Mouse (Mus musculus): Measurements from ENCODE around the gene Stmn1. TPM values are rescaled to one million over a fixed set of nuclear protein-coding genes. Genes with fewer than 3 reads are reported as not detected.

Gene Stmn1
- total RNA-seq, 2 experiments from 2014 or later: 878 to 966 TPM

- no peak for ATAC-seq (replicated peaks; ENCODE audit: poor library complexity, severe bottlenecking)
Observed at GRCm38 (mm10) chr4:134457130-134457825, 10.8 kb upstream of the Stmn1 start.

DNA sequence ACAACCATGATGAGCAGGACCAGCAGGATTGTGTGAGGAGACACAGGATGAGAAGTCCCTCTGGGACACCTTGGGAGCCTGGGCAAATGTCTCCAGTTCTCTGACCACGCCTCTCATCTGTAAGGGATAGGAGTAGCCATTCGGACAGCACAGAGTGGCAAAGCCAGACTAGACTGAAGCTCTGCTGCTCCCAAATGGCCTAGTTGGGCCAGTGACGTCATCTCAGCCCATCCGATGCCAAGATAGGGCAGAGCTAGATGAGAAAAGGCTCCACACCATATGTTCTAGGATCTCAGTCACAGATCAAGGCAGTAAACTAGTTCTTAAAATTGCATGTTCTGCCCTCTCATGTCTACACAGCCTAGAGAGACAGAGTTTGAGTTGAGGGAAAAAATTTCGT lies 9.3 kb upstream of the Stmn1 start:
- ATAC-seq (replicated peaks; ENCODE audit: poor library complexity, severe bottlenecking): no peak

DNA sequence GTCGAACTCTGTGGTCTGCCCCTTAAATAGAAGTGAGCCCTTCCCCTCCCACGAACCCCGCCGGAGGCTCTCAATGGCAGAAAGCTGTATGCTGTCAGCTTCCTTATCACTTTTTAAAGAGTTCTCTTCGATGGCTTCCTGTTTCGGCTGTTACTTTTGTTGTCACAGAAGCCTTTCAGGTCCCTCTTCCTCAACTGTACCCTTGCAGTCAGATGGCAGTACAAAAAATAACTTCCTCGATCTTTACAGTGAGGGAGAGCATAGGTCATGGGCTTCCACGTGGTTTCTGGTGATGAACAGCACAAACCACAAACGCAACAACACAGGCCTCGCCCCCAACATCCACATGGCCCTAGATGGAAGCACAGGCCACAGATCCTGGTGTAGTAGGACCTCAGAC lies 7.8 kb upstream of the Stmn1 start:
- peak; percentile 96 for ATAC-seq (replicated peaks; ENCODE audit: poor library complexity, severe bottlenecking)

- ATAC-seq (replicated peaks; ENCODE audit: poor library complexity, severe bottlenecking): no peak
Observed at GRCm38 (mm10) chr4:134461252-134461651, 6.9 kb upstream of the Stmn1 start.

DNA sequence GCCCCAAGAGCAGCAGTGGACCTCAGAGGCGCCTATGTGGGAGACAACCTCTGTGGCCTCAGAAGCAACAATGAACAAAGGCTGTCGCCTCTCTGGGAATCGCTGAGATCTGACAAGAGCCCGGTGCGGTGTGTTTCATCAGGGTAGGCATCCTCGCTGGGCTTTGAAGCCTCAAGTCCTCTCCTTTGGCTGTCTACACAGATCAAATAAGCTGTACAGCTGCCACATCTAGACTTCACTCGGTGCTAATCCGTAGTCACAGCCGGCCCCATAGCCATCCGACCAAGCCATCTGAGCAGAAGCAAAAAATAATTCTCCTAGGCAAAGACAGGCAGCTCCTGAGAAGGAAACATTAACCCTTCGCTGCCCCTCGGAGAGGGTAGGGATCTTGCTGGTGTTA lies 2.3 kb upstream of the Stmn1 start:
- no peak for ATAC-seq (replicated peaks; ENCODE audit: poor library complexity, severe bottlenecking)

GRCm38 (mm10) chr4:134466381-134467262 lies 1.5 kb upstream of the Stmn1 start:
- no peak for ATAC-seq (replicated peaks; ENCODE audit: poor library complexity, severe bottlenecking)

DNA sequence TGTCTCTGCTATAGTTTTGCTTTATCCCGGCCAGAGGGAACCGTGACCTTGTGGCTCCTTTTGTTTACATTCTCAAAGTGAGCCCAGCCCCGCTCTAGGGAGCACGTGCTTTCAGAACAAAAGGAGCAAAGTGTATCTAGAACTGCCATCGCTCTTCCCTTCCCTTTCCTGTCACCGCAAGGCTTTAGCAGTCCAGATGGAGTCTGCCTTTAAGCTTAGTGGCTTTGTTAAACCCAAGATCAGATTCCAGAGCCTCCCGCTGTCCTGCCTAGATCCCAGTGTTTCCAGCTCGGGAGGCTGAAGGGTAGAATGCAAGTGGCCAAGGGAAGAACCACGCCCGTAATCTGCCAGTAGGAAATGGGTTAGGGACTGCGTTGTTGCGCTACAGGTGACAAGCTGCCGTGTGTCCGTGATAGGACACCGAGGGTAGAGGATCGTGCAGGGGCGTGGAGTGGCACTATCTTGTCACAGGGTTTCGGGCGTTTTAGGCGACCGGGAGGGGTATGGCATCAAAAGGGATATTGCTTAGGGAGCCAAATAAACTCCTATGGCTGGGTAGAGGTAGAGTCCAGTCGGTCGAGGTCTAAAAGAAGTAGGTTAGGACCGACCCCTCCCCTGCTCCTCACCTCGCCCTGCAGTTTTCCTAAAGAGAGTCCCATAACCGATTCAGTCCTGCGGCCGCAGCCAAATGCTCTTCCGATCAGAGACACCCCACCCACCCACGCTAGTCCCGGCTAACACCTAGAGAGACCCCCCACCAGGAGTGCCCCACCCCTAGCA lies 495 bp upstream of the Stmn1 start:
- no peak for ATAC-seq (replicated peaks; ENCODE audit: poor library complexity, severe bottlenecking)

DNA sequence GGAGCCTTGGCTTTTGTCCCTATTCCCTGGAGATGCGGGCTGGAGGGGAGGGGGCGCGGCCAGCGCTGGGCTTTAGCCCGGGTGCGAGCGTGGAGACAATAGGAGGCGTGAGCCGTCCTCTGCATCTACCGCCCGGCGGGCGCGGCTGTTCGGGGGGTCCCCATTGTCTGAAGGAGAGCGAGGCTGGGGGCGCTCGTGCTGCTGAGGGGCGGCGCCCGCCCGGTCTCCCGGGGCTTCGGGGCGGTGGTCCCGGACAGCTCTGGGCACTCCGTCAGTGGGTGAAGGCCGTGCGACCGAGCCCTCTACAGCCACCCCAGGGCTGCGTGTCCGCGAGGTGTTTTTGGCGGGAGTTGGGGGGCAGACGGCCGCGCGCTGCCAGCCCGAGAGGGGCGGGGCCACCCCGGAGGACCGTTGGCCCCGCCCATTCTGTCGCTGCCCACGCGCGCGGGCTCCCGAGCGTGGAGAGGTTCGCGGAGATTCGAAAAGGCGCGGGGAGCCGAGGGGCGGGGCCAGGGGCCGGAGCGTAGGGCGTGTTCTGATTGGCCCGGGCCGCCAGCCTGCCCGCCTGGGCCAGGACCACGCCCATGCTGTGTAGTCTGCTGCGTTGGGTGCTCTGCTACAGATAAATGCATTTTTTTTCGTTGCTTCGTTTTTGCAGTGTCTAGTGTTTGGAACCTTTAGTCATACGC lies 602 bp downstream of the Stmn1 start:
- ATAC-seq (replicated peaks; ENCODE audit: poor library complexity, severe bottlenecking): peak; percentile 76

DNA sequence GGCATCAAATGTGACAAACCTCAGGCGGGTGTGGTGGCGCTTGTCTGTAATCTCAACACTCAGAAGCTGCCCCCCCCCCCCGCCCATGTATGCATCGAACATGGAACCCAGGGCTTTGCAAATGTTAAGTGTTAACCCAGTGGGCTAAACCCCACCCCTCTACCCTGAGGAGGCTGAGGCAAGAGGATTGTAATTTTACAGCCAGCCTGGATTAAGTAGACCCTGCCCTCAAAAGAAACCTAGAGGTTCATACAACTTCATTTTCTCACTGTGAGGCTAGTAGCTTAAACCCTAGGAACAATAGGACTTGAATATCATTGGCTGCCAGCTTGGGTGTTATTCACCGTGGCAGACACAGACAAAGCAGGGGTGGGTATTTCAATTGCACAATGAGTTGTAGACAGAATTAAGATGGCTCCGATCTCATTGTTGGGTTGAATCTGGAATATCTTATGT lies 1.2 kb downstream of the Stmn1 start:
- ATAC-seq (replicated peaks; ENCODE audit: poor library complexity, severe bottlenecking): no peak

DNA sequence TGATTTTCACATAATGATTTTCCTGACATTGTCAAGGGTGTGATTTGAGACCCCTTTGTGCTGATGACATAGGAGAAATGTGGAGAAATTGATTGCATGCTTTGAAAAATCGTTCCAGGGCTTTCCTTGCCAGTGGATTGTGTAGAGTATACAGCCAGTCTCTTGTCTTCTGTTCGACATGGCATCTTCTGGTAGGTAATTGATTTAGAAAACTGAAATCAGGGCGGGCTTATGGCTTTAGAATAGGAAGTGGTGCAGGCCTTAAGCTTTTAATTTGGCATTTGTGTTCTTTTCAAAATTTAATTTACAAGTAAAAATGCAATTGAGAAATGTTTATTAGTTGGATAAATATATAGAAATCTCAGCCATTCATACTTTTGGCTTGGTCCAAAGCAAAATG lies 1.9 kb downstream of the Stmn1 start:
- ATAC-seq (replicated peaks; ENCODE audit: poor library complexity, severe bottlenecking): no peak

- ATAC-seq (replicated peaks; ENCODE audit: poor library complexity, severe bottlenecking): no peak
Observed at GRCm38 (mm10) chr4:134471469-134471868, 3.3 kb downstream of the Stmn1 start.

DNA sequence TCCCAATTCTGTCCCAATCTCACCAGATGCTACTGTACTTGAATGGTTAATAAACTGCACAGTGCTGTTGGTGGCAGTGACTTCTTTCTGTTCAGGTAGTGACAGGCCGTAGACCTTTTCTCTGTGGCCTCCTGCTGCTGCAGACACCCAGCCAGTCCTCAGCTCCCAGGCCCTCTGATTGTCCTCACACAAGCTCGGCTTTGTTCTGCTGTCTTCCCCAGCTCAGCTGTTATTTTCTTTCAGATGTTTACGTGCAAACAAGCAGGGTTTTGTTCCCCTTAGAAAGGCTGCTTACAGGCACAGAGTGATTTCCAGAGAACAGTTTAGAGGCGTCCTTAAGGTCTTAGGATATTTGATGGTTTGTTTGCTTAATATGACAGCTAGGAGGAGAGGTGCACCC lies 5.6 kb downstream of the Stmn1 start:
- no peak for ATAC-seq (replicated peaks; ENCODE audit: poor library complexity, severe bottlenecking)

GRCm38 (mm10) chr4:134474240-134474639 lies 6.1 kb downstream of the Stmn1 start:
- no peak for ATAC-seq (replicated peaks; ENCODE audit: poor library complexity, severe bottlenecking)

- no peak for ATAC-seq (replicated peaks; ENCODE audit: poor library complexity, severe bottlenecking)
Observed at GRCm38 (mm10) chr4:134476899-134477298, 8.8 kb downstream of the Stmn1 start.

DNA sequence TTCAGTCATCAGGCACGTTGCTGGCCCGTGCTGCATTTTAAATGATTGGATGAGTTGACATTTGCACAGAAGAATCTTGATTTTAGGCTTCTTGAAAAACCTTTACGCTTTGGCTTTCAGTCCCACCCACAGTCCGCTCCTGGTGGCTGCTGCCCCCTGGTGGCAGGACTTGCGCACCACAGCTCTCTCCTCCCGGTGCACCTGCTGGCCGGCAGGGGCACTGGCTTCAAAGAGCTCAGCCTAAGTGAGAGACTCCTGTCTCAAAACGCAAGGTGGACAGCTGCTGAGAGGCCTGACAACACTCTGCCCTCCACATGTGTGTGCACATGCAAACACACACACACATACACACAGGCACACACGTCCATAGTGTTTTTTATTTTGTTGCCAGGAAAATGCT lies 9.9 kb downstream of the Stmn1 start:
- ATAC-seq (replicated peaks; ENCODE audit: poor library complexity, severe bottlenecking): peak; percentile 87

GRCm38 (mm10) chr4:134479839-134480238 lies 11.7 kb downstream of the Stmn1 start:
- no peak for ATAC-seq (replicated peaks; ENCODE audit: poor library complexity, severe bottlenecking)

DNA sequence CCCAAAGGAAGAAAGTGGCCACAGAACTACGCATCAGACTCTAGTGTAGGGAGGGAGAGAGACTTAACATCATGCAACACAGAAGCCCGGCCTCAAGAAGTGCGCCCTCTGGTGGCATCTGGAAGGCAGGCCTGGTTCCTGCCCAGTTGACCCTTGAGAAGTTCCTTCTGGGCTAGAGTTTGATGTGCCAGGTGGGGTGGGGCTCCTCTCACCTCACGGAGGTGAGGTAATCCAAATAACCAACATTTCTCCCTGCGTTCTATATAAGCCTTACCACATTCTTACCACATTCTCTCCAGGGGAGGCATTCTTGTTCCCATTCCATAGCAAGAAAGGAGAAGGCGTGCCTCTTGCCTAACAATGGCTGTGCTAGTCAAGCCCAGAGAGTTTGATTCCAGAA lies 12.7 kb downstream of the Stmn1 start:
- ATAC-seq (replicated peaks; ENCODE audit: poor library complexity, severe bottlenecking): peak; percentile 58

GRCm38 (mm10) chr4:134481270-134481669 lies 13.2 kb downstream of the Stmn1 start:
- ATAC-seq (replicated peaks; ENCODE audit: poor library complexity, severe bottlenecking): no peak

DNA sequence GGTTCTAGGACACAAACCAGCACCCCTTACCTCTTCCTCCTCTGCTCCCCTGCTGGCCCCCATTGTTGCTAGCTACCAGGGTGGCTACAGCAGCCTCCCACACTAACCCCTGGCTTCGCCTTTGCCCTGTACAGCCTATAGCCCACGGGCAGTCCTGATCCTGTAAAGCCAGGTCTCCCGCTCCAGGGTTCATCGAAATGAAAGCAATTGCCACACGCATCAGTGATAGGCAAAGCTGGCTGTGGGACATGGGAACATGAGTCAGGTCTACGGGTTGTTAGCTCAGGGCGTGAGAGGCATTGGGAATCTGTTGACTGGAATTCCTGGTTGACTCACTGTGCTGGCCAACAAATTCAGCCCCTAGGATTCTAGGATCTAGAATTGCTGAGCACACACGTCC lies 14.3 kb downstream of the Stmn1 start:
- no peak for ATAC-seq (replicated peaks; ENCODE audit: poor library complexity, severe bottlenecking)

DNA sequence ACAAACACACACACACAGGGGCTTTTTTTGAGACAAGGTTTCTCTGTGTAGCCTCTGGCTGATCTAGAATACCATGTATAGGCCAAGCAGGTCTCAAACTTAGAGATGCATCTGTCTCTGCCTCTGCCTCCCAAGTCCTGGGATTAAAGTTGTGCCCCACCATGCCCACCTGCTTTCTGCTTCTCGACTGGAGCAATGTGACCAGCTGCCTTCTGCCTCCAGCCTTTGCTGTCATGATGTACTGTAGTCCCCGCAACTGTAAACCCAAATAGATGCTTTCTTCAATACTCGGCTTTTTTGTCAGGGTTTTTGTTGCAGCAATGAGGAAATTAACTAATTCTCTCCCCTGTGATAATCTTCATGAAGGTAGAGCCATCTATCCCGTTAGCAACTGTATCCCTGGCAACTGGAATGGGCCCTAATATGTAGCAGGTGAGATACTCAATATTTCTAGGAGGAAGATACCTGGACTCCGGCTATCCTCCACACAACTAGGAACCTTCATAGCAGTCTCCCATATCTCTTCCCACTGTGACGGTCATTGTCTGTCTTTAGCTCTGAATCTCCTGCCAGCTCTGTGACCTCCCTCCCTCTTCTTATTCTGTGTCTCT lies 15.1 kb downstream of the Stmn1 start:
- ATAC-seq (replicated peaks; ENCODE audit: poor library complexity, severe bottlenecking): no peak
